Mouse (Mus musculus): ENCODE measurements around the gene Taf8.

Taf8 gene

DNA sequence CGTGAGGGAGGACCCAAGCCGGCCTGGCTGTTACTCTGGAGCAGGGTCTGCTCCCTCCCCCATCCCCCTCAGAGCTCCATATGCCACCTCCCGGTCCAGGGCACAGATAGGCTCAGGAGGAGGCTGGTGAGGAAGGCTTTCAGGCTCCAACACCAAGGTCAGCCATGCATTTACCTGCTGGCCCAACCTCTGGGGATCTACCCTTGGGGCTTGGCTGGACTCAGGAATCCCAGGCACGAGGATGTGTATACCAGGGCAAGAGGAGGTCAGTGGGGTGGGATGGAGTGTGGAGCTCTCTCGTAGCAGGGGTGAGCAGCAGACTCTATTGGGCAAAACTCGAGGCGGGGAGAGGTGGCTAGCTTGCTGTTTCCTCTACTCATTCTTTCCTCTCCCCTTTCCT lies 49.2 kb downstream of the Taf8 start:
- no peak for DNase-seq

DNA sequence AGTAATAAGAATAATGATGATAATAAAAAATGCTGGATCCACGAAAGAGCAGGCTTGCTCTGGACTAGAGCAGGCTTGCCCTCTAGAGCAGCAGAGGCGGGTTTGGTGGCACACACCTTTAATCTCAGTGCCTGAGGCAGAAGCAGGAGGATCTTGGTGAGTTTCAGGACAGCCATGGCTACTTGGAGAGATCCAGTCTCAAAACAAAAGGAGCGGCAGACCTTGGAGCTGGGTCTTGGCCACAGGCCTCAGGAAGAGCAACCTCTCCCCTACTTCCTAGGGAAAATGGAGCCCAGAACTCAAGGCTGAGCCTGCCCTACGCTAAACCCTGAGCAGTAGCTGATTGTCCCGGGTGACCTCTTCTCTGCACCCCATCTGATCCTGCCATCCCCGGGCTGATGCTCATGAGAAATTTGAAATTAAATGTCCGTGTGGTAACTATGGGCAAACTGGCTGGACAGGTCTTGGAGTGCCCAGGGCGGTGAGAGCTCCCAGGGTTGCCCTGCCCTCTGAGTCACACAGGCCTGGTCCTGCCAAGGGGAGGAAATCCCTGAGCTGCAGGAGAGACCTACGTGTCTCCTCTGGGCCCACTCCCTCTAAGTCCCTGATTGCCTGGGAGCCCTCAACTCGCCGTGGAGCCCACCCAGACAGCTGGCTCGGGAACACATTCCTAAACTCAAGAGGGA lies 51.1 kb downstream of the Taf8 start:
- DNase-seq, result no peak

DNA sequence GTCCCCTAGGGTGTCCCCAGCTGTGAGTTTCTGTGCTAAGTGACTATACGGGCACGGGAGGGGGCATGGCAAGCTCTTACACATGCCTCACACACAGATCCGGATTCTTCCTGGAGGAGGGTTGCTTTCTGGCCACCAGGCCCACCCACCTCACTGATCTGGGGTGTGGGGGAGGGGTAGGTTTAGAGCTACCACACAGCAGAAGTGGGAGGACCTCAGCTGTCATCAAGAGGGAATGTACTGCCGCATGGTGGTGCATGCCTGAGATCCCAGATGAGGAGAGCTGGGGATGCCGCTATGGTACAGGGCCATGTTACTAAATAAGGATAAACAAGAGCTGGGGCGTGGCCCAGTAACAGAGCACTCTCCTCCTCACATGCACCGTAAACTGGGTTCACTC lies 51.9 kb downstream of the Taf8 start:
- DNase-seq, result no peak

DNA sequence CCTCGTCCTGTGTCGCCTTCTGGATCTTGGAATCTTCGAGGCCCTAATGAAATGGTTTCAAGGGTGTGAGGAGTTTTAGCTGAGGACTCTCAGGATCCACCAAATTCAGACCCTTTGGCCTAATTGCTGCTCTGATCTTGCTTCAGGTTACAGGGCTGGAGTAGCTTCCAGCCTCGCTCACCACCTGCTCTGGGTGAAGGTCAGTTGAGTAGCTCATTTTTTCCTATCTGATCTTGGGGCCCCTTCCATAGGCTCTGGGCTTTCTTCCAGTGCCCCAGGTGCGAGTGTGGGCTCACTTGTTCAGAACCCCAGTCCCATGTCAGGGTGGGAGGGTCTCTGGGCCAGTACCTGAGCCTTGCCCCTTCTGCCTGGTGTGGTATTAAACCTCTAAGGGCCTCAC lies 52.7 kb downstream of the Taf8 start:
- no peak for DNase-seq

DNA sequence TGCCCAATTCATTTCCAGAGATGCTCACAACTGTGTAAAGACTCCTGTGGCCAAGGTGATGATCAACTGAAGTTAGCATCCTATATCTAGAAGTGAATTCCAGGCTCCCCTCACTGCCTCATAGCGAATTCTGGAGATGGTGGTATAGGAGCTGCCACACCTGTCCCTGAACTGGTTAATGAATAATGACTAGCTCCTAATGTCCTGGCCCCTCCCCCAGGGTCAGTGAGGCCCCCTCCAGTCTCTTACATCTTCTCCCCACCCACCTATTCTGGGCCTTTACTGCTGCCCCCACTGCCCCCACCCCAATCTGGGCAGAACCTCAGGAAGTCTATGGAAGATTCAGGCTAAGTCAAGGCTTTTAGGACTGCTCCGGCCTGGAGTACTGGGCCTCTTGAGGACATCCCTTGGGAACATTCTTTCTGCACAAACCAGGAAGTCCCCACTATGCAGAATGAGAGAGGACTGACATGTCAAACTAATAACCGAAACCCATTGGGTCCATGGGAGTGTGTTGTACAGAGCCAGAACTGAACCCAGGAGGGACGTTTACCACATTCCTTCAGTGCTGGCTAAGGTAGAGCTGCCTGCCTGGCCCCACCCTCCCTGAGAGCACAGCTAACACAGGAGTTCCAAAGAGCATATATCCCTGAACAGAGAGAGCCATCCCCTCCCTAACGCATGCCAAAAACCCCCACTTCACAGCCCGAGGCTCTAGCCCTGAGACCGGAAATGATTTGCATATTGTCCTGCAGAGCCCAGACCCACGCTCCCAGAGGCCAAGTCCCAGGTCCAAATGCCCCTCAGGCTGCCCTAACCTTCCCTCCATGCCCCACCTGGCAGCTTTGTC lies 53.3 kb downstream of the Taf8 start:
- DNase-seq, result no peak

DNA sequence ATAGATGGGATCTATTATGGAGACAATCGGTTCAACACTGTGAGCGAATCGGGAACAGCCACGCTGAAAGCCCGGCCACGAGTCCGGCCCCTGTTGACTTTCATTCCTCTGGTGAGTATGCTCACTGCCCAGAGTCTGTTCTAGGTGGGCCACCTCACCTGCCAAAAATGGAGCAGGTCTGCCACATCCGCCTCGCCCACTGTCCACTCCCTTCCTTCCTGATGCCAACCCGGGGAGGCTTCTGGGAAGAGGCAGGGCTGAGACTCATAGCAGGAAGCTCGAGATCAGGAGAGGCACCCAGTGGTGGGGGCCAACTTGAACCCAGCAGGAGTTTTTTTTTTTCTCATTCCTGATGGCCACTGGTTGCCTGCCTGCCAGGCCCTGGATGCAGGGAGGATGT lies 55.5 kb downstream of the Taf8 start:
- DNase-seq, result no peak

DNA sequence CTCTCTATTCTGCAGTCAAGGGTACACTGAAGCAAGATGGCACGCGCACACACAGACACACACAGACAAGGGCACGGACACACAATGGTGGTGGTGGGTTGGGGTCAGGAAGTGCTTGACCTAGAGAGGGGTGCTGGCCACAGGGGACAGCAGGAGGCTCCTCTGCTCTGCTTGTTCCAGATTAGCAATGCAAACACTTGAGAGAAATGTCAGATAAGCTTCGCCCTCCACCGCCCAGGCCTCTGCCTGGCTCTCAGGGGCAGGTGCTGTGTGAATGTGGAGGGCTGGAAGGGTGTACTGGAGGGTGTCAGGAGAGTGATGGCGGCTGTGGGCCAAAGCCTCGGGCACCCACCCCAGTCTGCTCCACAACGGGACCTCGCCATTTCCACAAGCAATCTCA lies 56.1 kb downstream of the Taf8 start:
- no peak for DNase-seq

DNA sequence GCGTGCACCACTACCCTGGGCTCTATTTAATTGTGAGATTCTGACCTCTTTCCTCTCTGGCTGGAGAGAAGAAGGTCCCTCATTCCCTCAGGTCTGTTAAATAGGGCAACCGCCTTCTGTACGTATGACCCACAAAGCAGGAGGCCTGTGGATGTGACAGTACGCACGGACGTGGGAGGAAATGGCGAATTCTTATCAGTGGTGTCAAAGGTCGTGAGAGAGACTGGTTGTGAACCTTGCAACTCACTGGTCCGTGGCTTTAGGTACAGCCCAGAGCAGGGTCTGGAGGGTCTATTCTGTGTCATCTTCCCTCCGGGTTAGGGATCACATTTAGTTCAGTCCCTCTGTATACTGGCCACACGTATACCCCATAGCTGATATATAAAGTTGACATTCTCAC lies 56.6 kb downstream of the Taf8 start:
- no peak for DNase-seq

DNA sequence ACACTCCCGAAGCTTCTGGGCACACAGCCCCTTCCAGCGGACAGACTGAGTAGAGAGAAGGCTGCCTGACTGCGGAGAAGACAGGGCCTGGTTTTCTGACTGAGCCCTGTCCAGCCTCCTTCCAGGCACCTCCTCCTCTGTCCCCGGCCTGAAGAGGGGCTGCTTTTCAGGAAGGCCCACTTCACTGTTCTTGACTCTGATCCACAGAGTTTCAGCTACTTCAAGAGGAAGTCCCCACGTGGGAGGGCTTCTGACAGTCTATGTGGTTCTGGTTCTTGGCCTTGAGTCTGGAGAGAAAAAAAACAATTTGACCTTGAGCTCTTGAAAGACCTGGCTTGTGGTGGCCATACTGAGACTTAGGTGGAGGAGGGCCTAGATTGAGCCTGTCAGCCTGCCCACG lies 58.0 kb downstream of the Taf8 start:
- DNase-seq, result no peak

DNA sequence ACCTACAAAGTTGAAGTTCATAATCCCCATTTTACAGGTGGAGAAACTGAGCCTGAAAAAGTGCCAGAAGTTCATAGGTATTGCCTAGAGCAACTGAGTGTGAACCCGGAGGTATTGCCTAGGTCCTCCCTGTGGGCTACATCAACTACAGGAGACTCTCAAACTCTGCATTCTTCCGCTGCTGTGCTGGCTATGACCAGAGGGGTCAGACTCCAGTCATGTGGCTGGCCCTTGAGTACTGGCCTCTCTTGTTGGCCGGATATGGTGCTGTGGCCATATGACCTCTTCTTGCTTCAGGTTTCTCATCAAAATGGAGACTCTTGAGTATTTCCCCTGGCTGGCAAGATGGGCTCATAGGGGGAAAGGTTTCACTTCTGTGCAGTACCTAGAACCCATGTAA lies 59.8 kb downstream of the Taf8 start:
- no peak for DNase-seq

DNA sequence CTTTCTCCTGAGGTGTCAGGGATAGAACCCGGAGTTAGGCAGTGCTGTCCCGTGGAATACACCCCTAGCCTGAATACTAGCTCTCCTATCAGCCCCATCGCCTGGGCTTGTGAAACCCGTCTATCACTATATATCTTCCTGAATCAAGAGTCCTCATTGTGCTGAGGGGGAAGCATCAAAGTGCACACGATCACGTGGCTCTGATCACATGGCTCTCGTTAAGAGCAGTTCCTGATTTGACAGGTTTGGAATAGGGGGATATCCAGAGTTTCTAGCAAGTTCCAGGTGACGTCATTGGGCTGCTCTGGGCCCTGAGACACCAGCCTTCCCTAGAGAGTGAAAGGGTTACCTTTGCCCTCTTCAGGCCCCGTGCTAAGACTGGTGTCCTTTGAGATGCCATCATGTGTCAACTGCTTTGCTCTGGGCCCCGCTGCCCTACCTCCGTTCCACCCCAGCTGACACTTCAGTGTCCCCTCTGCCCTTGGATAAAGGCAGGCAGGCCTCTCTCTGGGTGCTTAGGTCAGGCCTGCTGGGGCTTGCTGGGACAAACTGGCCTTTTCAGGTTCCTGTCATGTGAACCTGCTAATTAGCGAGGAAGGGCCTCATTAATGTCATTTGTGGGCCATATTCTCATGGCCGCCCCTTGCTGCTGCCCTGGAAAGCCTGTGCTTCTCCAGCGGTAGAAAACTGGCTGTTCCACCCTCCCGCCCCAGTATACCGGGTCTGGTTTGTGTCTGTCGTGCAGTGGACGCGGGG lies 60.6 kb downstream of the Taf8 start:
- DNase-seq, result no peak

DNA sequence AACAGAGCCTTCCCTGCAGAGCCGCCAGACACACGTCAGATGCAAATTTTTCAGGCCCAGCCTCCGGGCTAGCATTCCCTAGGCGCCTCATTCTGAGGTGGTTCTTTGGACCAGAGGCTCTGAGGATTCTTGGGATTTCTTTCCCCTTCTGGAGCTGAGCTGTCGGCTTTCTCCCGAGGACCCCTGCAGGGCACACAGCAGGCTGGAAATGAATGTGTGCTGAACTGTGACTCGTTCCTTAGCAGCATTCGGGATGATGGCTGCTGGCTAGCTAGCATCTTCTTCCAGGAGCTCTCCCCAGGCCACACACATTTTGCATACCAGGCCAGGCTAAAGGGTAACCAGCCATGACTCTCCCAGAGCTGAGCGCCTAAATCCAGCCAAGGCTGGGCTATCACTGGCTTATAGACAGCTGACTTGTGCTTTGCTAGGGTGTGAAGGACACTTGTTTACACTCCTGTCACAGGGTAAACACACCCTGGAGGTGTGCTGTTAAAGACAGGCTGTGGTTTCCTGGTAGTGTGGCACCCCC lies 61.7 kb downstream of the Taf8 start:
- peak; percentile 28 to 47 for DNase-seq

DNA sequence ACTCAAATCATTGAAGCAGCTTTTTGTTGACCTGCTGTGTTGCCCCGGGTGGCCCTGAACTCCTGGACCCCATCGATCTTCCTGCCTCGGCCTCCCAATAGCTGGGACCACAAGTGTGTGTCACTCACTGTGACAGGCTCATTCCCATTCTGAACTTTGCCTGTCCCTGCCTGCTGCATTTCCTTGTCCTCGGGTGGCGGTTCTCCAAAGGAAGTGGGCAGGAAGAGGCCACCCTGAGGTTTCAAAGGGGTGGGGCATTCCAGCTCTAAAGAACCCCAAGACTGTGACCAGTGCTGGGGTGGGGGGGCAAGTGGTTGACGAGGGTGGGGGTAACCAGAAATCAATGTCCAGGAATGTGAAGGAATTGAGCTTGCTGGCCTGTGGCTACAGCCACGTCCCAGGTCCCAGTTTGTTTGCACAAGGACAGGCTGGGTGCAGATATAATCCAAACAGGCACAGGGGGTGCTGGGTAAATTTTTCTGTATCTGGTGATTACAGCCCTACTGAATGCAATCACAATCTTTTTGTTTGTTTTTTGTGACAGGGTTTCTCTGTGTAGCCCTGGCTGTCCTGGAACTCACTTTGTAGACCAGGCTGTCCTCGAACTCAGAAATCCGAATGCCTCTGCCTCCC lies 62.6 kb downstream of the Taf8 start:
- DNase-seq, result no peak

DNA sequence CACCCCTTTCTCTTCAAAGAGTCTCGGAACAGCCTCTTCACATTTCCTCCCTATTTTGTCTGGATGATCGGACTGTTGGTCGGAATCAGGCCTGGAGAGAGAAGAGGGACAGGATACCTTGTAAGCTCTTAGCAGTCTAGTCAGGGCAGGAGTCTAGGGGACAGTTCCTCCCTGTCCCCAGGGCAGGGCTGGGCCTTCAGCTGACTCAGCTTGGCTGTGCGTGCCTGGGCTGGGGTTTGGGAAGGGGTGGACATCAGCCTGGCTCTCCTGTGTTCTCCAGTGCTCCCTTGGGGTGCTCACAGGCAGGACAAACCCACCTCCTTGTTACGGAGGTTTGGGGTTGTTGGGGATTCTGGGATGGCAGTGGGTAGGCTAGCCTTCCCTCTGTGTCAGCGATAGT lies 63.5 kb downstream of the Taf8 start:
- DNase-seq, result no peak

DNA sequence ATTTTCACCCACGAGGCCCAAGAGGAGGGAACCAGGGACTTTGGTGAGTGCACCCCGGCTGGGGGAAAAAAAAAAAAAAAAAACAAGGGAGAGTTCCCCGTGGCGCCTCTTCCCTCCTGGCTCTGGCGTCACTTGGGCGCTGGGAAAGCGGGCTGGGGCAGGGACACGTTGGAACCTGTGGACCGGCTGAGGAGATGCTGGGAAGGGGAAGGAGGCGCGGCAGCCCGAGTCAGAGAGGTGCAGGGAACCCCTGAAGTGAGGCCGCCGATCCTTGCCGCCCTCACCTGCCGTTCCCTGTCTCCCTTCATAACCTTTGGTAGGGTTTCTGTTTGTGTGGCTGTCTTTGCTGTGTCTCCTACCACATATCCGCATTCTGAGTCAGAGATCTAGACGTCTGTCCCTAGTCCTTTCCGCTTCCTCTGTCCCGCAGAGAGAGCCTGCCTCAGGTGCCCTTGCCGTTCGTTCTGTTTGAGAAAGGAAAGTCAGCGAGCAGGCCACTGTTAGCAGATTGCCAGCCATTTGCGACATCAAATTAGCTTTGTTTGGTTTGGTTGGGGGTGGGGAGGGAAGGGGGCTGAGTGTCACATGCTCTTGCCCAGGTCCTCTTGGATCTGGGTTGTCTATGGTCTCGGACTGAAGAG lies 65.1 kb downstream of the Taf8 start, which contains the start of gene 1700001C19Rik:
TSS of gene 1700001C19Rik (minus strand) at position 470 of the 641 bp plus-strand sequence.
- no peak for DNase-seq

DNA sequence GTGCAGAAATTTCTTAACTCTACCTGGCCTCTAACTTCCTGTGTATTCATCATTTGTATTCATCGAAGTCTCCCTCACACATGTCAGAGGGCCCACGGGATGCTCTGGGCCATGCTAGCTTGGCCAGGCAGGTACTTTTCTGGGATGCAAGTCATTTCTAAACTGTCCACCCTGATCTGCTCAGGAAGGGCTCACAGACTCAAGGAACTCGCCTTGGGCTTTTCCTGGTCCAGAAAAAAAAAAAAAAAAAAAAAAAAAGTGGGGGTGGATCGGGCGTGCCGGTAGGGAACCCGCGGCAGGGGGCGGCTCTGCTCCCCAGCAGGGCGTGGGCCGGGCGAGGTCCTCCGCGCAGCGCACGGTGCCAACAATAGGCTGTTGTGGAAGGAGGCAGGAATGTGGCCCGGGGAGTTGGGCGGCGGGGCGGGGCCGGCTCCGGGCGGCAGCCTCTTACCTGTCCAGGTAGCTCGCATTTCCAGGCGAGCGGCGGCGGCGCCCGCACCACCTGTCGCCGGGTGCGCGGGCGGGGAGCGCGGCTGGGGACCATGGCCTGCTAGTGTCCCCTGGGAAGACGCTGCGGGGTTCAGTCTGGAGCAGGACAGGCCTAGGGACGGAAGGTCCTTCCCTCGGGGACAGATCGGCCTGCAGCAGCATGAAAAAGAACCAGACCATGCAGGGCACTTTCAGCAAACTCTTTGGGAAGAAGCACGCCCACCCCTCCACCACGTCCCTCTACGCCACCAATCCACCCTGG lies 65.8 kb downstream of the Taf8 start, which contains the start of gene AI661453:
TSS of gene AI661453 (plus strand) at position 460 of the 751 bp plus-strand sequence.
- peak in 1 of 2 experiments; percentile 18 for DNase-seq
